Mouse (Mus musculus) gastrocnemius, postnatal 14 days (tissue): ENCODE results near the gene Dlgap4. TPM values are rescaled to one million over a fixed set of nuclear protein-coding genes. Genes with fewer than 3 reads are reported as not detected.

Experiments
- DNase-seq: peaks from one replicate; pipeline ENCODE4 v3.0.0; 2021; ENCODE audit warnings: mixed read lengths
- intact Hi-C: fragments of 180-260 bp; cut with DNase I; formaldehyde crosslinking; loops from one replicate; pipeline ENCODE4 v1.15.1; 2025; ENCODE audit warnings: low total_unique reads
- total RNA-seq, 2 experiments: library from RNA; stranded (reverse); gene quantifications; 2 replicates each; pipeline ENCODE4 v1.2.3; 2021

Dlgap4 gene
- total RNA-seq, 2 experiments from 2014 or later = 54.6 to 77.3 TPM

DNA sequence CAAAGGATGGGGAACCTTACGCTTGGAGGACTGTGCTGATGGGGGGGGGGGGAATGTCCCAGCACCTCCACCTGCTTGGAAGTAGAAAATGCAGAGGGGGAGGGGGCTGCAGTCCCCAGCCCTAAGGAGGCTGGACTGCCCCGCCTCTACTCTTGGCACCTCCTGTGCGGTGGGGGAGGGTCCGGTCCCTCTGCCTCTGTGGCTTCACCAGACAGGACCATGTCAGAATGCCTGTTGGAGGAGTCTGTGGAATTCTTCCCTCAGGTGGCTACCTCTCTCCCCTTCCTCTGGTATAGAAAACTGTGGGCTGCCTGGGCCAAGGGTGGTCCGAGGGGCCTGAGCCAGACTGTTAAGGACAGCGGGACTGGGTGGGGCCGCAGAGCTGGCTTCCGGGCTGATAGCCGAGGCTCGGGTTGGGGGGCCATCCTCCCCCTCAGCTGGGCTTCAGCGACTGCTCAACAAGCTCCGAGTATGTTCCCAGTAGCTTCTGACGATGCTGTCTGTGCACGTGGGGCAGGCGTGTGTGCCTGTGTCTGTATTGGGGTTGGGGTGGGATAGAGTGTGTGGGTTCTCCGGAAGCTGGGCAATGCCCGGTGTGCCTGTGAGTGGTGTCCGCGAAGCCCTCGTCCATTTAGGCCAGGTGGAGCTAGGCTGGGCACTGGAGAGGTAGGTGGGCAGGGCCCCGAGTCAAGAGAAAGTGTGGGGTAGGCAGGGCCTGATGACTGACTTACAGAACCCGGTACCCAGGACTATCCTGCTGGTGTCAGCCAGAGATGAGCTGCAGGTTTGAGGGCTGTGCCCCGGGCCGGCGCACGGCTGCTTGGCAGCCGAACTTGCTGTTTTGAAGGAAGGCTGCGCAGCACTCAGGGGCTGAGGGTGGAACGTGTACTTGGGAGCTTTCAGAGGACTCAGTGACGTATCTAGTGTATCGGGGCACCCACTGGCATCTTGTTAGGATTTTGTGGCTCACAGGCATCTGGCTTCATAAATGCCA, 1.5 kb downstream of the Dlgap4 start:
- no peak for DNase-seq
- intact Hi-C loops = no loop called here

DNA sequence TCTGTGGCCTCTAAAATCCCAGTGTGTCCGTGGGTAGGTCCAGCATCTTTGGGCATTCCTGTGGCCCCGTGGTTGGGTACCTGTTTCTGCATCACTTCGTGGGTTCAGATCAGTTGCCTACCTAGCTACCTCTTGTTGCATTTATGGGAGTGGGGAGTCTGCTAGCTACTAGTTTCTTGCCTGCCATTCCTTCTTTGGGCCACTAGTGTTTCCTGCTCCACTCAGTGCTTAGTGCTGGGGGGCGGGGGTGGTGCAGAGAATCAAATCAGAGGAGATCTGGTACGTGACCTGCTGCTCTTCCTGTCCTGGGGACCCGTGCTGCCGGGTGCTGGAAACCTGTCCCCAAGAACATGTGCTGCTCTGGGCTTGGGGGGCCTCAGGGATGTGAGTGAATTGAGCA, 3.0 kb downstream of the Dlgap4 start:
- no peak for DNase-seq
- intact Hi-C loops = no loop called here

DNA sequence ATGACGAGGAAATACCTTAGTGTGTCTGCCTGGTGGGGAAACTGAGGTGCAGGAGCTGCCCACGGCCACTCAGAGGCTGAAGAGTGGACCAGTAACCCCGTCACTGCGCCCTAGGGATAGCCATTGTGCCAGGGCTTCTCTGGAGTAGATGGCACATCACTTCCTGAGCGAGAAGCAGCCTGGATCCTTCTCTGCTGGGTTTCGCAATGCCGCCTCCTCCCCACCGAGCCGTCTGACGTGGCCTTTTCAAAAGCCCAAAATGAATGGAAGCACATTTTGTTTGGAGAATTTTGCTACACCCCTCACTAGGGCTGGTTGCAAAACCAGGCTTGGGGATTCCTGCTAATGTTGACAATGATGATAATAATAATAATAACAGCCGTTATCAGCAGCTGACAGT, 4.0 kb downstream of the Dlgap4 start:
- intact Hi-C loops = no loop called here
- no peak for DNase-seq

DNA sequence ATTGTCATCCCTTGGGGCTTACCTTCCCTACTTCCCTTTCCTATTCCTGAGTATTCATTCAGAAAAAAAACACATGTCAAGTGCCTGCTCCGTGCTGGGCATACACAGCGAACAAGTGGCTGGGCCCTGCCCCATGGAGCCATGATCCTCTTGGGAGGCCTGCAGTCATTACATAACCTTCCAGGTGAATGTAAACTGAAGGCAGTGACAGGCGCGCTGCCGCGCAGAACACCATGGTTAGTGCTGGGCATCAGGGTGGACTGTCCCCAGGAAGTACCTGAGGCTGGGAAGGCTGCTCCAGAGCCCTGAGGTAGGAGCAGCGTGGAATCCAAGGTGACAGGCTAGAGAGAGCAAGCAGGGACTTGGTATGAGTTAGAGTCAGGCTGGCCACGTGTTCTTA, 7.4 kb downstream of the Dlgap4 start:
- no peak for DNase-seq
- intact Hi-C loops = no loop called here

DNA sequence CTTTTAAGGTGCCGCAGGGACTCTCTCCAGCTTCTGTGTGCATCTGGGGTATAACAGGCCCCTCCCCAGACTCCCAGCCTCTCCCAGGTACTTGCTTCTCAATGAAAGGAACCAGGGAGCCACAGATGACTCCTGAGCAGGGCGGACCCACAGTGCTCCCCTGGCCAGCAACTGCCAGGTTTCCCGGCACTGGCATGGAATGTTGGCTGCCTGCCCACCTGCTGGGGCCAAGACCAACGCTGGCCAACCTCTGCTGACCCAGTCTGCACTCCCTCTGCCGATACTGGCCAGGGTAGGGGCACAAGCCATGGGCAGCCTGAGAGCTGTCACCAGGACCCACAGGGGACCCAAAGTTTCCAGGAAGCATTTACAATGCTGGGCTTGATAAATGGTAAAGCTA, 7.9 kb downstream of the Dlgap4 start:
- DNase-seq = peak; percentile 46
- intact Hi-C loops = no loop called here

DNA sequence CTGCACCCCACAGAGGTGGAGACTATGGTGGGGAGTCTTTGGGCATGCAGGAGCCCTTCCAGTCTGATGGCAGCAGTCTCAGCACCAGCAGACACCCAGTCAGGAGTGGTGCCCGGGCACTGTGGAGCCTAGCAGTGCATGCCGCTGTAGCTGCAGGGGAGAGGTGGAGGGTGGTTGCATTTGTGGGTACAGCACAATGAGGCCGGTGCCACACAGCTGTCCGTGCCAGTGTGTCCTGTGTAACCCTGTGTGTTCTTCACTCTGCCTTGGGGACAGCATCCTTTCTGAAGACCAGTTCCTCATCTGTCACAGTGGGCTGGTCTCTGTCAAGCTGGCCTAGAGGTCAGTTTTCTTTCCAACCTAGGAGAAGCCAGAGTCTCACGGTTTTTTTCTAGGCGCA, 8.7 kb downstream of the Dlgap4 start:
- intact Hi-C loops = no loop called here
- DNase-seq = no peak

DNA sequence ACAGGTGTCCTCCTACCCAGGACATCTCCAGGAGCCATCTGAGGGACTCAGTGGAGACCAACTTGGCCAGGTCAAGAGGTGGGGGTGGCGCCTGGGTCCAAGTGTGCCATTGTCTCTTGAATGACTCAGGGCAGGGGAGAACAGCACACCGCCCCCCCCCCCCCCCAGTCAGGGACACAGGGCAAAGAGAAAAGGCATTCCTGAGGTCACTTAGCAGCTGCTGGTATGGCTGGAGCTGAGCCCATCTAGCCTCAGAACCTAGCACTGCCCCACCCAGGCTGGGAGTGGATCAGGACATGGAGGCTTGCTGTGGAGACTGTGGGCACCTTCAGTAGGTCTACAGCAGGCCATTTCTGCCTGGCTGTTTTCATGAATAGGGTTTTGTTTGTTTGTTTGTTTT, 9.7 kb downstream of the Dlgap4 start:
- DNase-seq = no peak
- intact Hi-C loops = no loop called here

DNA sequence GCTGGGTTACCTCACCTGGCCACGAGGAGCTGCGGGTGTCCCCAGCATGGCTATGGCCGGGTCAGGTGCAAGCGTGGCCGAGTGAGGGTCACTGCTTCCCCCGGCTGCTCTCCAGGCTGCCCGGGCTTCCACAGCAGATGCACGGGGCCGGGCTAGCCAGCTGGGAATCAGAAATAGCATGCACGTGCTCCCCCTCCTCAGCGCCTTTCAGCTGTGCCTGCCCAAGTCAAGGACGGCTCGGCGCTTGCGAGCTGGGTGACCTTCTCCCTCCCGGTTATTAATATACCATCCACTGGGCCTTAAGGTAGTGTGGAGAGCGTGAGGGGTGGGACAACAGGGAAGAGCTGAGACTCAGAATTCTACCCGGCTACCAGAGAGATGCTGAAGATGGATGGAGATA, 11.8 kb downstream of the Dlgap4 start:
- DNase-seq = no peak
- intact Hi-C loops = no loop called here

DNA sequence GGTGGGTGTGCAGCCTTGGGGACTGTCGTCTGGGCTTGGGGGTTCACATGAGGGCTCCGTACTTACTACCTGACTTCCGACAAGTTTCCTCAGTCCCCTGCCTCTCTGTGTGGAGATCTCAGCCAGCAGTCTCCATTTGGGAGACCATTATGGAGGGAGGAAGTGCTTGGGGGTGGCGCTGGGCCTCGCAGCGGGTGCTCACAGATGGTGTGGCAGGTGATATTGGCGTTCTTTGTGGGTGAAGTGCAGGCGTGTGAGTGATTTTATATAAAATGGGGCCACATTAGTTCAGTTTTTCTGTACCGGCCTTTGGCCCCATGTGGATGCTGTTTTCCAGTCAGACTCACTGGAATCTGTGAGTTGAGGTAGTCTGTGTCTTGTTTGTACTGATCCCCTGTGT, 12.6 kb downstream of the Dlgap4 start:
- intact Hi-C loops = no loop called here
- DNase-seq = no peak

DNA sequence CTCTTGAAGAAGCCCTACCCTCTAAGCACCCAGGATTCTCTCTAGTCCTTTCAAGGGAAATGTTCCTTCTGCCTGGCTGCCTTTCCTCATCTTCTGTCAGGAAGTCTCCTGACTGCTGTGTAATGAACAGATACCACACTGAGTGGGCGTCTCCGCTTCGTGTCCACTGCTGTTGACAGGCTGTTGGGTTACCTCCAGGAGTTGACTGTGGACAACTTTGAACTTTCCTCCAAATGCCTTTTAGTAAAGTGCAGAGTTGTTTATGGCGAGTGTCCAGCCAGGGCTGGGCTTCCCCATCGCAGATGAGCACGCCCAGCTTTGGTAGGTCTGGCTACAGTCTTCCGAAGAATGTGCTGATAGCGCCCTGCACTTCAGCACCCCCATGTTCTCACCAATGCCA, 13.0 kb downstream of the Dlgap4 start:
- no peak for DNase-seq
- intact Hi-C loops = no loop called here

DNA sequence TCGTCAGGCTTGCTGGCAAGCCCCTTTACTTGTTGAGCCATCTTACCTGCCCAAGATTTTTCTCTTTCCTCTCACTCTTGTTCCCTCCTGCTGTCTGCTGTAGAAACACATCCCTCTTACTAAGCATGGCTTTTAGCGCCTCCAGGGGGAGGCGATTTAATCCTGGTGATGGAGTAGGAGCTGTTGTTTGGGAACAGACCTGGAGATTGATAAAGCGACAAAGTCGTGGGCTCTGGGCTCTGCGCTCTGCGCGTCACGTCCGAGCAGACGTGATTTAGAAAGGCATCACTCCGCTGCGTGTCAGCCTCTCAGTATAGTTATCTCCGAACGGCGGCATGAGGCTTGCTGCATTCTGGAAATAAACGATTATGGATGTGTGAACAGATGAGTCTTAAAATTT, 14.4 kb downstream of the Dlgap4 start:
- intact Hi-C loops = no loop called here
- no peak for DNase-seq

DNA sequence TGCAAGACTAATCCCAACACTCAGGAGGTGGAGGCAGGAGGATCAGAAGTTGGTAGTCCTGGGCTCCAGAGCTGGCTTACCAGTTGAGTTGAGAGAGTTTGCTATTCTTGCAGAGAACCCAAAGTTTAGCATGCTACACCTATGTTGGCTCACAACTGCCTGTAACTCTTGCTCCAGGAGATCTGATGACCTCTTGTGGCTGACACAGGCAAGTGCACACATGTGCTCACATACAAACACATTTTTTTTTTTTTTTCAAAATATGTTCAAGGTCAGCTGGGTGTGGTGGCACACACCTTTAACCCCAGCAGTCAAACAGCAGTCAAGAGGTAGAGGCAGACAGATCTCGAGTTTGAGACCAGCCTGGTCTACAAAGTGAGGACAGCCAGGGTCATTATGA, 16.8 kb downstream of the Dlgap4 start:
- no peak for DNase-seq
- intact Hi-C loops = no loop called here

DNA sequence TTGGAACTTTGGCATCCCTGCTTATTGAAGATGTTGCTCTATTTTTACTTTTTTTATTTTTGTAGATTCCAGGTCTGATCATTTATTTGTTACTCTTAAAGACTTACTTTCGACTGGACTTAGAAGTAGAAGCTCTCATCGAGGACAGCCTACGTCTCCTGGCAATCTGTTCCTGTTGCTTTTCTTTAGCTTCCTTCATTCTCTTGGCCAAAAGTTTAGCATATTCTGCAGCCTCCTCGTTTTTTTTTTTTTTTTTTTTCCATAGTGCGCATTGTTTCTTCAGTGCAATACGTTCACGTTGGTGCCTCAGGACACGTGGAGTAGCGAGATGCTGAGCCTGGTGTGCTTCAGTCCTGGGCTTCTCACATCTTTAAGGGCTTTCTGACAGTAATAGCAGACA, 19.2 kb downstream of the Dlgap4 start:
- intact Hi-C loops = no loop called here
- no peak for DNase-seq

DNA sequence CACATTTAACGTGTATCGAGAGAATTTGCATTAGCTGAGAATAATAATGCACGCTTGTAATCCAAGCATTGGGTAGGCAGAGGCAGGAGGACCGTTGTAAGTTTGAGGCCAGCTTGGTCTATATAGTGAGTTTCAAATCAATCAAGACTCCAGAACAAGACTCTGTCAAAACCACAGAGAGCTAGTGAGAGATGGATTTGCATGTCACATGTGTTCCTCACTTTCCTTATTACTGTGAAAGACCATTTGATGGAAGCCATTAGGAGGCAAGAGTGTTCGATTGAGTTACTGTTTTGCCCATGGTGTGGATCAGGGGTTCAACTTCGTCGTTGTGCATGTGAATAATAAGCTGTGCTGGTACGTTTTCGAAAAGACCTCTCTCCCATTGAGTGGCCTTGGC, 21.6 kb downstream of the Dlgap4 start:
- DNase-seq = no peak
- intact Hi-C loops = no loop called here

DNA sequence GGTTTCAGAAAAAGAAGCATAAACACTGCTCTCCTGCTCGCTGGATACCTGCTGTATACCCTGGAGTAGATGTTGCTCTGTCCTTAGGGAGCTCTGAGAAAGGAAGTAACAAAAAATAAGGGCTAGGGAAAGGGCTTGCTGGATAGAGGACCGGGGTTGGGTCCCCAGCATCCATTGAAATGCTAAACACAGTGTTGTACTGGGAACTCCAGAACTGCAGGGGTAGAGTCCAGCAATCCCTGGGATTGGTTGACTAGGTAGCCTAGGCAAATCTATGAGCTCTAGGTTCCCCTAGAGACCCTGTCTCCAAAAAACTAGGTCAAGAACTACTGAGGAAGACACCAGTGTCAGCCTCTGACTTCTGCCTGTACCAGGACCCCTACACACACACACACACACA, 27.6 kb downstream of the Dlgap4 start:
- DNase-seq = no peak
- intact Hi-C loops = no loop called here

DNA sequence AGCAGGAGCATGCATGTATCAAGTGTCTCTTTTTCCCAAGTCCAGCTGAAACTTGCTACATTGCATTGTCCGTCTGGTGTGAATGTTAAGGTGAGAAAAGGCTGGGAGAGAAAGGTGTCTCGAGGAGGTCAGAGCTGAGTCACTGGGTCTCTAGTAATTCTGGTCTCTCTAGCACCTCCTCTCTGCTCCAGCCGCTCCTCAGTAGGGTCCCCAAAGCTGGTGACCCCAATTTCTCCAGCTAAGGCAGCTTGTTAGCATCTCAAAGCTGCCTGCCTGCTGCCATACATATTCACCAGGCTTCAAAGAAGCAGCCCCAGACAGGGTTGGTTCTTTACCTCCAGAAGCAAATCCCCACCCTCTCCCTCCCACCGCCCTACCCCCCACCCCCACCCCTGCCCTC, 29.4 kb downstream of the Dlgap4 start:
- intact Hi-C loops = no loop called here
- DNase-seq = no peak

DNA sequence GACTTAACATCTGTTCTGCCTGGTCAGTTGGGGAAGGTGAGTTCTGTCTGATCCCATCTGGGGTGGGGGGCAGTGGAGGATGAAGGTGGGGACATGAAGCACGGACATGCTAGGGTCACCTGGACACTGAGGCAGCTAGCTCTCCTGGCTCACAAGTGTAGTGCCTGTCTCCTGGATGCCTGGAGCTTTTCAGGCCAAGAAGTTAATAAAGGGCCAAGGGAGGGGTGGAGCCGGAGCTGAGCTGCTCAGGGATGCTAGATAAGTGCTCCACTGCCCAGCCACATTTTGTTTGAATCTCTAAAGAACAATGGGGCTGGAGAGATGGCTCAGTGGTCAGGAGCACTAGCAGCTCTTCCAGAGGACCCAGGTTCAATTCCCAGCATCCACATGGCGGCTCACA, 29.9 kb downstream of the Dlgap4 start:
- no peak for DNase-seq
- intact Hi-C loops = no loop called here

DNA sequence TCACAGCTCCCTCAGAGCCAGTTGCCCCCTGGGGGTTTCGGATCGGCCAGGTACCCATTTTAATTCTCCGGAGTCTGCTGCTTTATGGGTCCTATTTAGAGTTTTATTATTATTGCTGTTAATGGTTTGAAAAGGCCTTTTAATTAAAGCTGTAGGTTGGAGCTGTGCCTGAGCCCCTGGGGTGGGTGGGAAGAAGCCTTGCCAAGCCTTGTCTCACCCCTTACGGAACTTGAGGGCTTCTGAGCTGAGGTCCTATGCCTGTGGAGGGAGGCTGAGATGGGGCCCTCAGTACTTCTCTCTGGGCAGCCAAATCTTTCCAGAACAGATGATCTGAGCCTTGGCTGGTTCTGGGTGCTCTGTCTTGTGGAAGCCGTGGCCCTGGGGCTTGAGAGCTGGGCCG, 31.6 kb downstream of the Dlgap4 start:
- intact Hi-C loops = no loop called here
- no peak for DNase-seq

DNA sequence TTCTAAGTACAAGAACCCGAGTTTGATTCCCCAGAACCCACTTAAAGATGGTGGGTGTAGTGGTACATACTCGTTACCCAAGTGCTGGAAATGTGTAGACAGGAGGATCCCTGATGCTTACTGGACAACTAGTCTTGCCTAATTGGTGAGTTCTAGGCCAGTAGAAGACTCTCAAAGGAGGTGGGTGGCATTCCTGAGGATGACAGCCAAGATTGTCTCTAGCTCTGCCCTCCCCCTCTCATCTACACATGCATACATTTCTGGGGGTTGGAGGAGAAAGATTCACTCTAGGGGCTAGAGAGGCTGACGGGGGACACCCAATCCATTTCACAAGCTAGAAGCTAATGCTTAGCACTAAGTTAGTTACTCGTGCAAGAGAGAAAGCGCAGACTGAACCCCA, 33.4 kb downstream of the Dlgap4 start:
- intact Hi-C loops = no loop called here
- DNase-seq = no peak

DNA sequence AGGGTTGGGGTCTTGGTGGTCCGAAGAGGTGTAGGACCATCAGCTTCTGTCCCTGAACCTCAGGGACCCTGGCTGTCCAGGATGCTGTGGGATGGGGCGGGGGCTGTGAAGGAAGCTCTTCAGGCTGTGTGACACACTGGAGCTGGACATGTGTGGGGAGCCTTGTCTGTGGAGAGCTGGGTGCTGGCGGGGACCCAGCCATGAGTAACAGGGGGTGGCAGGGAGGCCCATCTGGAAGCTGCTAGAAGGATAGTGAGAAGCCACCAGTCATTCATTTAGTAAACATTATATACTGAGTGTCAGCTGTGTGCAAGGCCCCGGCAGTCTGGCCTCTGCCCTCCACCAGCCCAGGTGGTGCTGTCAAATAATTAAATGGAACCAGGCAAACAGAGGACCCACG, 34.5 kb downstream of the Dlgap4 start:
- no peak for DNase-seq
- intact Hi-C loops = no loop called here

DNA sequence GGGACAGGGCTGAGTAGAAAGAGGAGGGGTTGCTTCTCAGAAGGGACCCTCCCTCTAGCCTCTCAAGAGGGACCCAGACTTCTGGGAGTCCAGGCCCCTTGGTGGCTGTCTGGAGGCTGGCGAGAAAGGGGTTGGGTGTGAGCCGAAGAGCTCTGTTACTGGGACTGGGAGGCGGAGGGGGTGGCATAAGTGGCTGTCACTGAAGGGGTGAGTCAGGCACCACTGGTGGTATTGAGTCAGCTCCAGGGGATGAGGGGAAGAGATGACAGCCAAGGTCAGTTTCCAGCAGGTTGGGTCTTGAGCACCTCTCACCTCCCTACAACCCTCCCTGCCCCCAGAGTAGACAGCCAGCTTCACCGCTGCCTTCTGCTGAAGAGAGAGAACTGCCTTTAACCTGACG, 35.9 kb downstream of the Dlgap4 start:
- no peak for DNase-seq
- intact Hi-C loops = no loop called here

DNA sequence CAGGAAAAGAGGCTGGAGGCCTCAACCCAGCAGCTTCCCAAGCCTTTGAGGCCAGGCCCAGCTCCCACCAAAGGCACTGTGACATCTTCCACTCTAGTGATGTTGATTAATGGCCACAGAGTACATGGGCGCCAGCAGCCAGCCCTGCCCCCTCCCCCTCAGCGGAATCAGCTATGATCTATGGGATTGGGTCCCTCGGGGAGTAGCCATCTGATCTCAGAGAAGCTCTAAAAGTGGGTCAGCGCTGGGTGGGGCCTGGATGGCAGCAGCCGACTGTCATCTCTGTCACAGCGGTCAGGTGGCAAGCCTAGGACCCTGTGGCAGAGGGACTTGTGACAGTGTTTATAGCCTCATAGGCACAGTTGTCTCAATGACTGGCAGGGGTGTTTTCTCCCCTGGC, 37.5 kb downstream of the Dlgap4 start:
- intact Hi-C loops = no loop called here

More for the DNA sequence above, 37.5 kb downstream of the Dlgap4 start:
- no peak for DNase-seq
